Mouse (Mus musculus): ENCODE measurements around the gene Kcnj10.

Kcnj10 gene

GRCm38 (mm10) chr1:172331422-172331947, 9.5 kb upstream of the Kcnj10 start:
- no peak for DNase-seq (ENCODE audit: low spot score)

GRCm38 (mm10) chr1:172332925-172333324, 8.1 kb upstream of the Kcnj10 start:
- no peak for DNase-seq (ENCODE audit: low spot score)

GRCm38 (mm10) chr1:172333512-172333911, 7.5 kb upstream of the Kcnj10 start:
- DNase-seq (ENCODE audit: low spot score), result no peak

- DNase-seq (ENCODE audit: low spot score), result no peak
Measured at GRCm38 (mm10) chr1:172335804-172336203, 5.2 kb upstream of the Kcnj10 start.

GRCm38 (mm10) chr1:172337411-172338185, 3.4 kb upstream of the Kcnj10 start:
- DNase-seq (ENCODE audit: low spot score), result no peak

- no peak for DNase-seq (ENCODE audit: low spot score)
Measured at GRCm38 (mm10) chr1:172341386-172341785, 376 bp downstream of the Kcnj10 start.

GRCm38 (mm10) chr1:172342729-172343128, 1.7 kb downstream of the Kcnj10 start:
- no peak for DNase-seq (ENCODE audit: low spot score)

GRCm38 (mm10) chr1:172343914-172344313, 2.9 kb downstream of the Kcnj10 start:
- DNase-seq (ENCODE audit: low spot score), result no peak

GRCm38 (mm10) chr1:172344820-172345219, 3.8 kb downstream of the Kcnj10 start:
- DNase-seq (ENCODE audit: low spot score), result no peak

GRCm38 (mm10) chr1:172346707-172347106, 5.7 kb downstream of the Kcnj10 start:
- DNase-seq (ENCODE audit: low spot score), result no peak

GRCm38 (mm10) chr1:172347382-172347781, 6.4 kb downstream of the Kcnj10 start:
- no peak for DNase-seq (ENCODE audit: low spot score)

- no peak for DNase-seq (ENCODE audit: low spot score)
Measured at GRCm38 (mm10) chr1:172349504-172349903, 8.5 kb downstream of the Kcnj10 start.

GRCm38 (mm10) chr1:172349916-172350812, 9.2 kb downstream of the Kcnj10 start:
- no peak for DNase-seq (ENCODE audit: low spot score)

- DNase-seq (ENCODE audit: low spot score), result no peak
Measured at GRCm38 (mm10) chr1:172352001-172352400, 11.0 kb downstream of the Kcnj10 start.

- no peak for DNase-seq (ENCODE audit: low spot score)
Measured at GRCm38 (mm10) chr1:172352453-172352852, 11.4 kb downstream of the Kcnj10 start.

- no peak for DNase-seq (ENCODE audit: low spot score)
Measured at GRCm38 (mm10) chr1:172355336-172355735, 14.3 kb downstream of the Kcnj10 start.

GRCm38 (mm10) chr1:172357550-172357949, 16.5 kb downstream of the Kcnj10 start:
- DNase-seq (ENCODE audit: low spot score), result peak; percentile 41

GRCm38 (mm10) chr1:172358341-172358740, 17.3 kb downstream of the Kcnj10 start:
- no peak for DNase-seq (ENCODE audit: low spot score)

- DNase-seq (ENCODE audit: low spot score), result peak; percentile 59
Measured at GRCm38 (mm10) chr1:172364684-172365083, 23.7 kb downstream of the Kcnj10 start.

- DNase-seq (ENCODE audit: low spot score), result peak; percentile 59
Measured at GRCm38 (mm10) chr1:172368768-172369418, 27.9 kb downstream of the Kcnj10 start.

- DNase-seq (ENCODE audit: low spot score), result peak; percentile 99
Measured at GRCm38 (mm10) chr1:172376198-172376667, 35.2 kb downstream of the Kcnj10 start, which contains the start of gene Pigm. TSS of gene Pigm (plus strand) at chr1:172376546.

Data from lung, postnatal 25 days (tissue).